Mouse (Mus musculus) cerebellum, postnatal 36 days (tissue): Measurements from ENCODE around the gene Lyrm1.
A peak's percentile ranks its signal among the peaks of the same experiment; 100 is the strongest.

Experiments used
- DNase-seq, 2 experiments: peaks; one replicate each; pipeline ENCODE4 v3.0.0; 2021 to 2022; ENCODE audit warnings: mixed read lengths in 2 of 2

The Lyrm1 gene

DNA sequence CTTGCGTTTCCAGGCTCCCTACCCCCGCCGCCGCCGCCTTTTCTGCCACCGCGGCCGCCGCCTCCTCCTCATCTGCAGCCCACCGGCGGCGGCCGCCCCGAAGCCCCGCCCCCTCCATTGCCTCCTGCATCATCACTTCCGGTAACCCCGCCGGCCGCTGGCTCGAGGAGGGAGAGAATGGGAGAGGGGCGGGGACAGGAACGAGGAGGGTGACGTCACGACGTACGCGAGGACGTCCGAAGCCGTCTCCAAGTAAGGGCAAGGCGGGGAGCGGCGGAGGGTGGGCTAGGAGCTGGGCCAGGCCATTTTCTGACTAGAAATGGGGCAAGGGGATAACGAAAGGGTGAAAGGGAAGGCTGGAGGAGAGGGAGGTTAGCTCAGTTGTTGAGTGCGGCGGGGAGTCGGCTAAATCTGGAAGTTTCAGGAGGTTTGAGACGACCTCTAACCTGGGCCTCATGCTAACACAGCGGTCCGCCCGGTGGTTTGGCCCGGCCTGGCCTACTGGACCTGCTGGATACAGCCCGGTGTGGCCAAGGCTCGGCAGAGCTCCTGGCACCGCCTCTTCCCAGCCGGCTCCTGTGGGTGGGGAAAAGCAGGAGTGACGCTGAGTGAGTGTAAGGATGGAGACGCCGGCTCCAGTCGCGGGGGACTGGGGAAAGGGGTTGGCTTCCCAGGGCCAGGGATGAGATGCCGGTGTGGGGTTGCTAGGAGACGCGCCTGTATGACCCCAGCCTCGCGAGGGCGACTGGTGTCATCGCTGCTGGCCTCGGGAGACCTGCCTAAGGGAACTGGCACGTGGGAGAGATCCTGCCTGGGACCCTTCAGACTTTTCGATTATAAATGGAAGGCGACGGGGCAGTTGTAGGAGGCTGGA lies at the start of gene Lyrm1, which contains the start of gene Dcun1d3:
Gene Lyrm1 (plus strand): TSS at position 223 of the 874 bp plus-strand sequence.
Gene Dcun1d3 (minus strand): TSS at position 660 of the 874 bp plus-strand sequence.
- DNase-seq: peak; percentile 95 to 97

DNA sequence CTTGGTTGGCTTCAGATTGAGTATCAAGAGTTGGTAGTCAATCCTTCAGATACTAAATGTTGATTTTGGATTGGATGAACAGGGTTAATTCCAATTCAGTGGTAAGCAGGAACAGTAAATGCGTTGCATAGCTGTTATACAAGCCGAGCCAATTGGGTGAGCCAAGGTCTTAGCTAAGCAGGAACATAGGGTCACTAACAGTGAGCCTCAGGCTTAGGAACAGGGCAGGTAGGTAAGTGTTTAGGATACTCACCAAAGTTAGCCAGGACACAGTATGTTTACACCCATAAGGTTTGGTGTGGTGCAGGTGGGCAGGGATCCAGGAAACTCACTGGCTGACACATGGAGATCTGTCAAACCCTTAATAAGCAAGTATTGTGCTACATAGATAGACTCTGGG lies 48.3 kb upstream of the Lyrm1 start:
- DNase-seq: no peak

DNA sequence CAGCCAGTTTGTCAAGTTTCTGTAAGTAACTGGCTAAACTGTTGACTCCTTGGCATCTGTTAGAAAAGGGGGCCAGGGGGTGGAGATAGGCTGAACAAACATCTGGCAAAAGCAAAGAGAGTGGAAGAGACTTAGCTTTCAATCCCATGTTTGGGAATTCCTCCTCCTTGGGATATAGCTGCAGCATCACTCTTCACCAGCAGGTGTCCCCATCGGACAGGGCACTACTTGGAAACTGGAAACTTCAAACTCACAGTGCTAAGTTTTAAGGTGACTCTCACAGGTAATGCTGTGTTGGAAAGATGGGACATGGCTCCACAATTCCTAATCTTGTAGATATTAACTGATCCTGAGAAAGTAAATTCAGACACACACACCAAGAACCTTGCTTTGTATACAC lies 46.6 kb upstream of the Lyrm1 start:
- DNase-seq: peak; percentile 67 to 79

DNA sequence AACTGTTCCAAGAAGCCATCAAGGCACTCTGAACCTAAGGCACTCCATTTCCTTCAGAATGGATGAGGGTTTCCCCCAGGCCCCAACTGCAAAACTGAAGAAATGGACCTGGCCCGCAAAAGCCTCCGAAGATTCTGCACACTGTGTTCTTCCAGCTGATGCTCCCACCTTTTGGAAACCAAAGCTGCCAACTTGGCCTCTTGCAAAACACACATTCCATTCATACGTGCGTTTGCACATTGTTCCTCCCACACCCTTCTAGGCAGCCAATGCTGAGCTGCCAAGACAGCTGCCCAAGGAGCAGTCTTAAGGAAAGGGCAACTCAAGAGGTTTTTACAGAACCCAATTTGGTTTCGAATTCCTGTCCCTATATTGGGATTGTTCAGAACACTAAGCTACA lies 44.9 kb upstream of the Lyrm1 start:
- DNase-seq: no peak

DNA sequence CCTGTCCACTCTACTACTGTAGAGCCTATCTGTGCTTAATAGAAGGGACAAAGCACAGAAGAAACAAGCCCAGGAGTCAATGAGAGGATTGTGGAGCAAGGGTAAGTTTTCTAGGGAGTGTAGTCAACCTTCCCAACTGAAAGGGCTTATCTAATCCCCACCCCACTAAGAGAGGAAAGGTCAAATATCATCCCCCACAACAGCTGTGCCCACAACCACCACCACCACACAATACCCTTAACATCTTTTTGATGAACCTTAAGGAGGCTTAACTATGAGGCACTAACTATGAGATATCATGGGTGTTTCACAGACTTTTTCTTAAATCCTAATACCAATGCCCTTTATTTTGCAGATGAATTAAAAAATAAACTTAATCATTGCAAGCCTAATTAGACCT lies 43.2 kb upstream of the Lyrm1 start:
- no peak for DNase-seq

DNA sequence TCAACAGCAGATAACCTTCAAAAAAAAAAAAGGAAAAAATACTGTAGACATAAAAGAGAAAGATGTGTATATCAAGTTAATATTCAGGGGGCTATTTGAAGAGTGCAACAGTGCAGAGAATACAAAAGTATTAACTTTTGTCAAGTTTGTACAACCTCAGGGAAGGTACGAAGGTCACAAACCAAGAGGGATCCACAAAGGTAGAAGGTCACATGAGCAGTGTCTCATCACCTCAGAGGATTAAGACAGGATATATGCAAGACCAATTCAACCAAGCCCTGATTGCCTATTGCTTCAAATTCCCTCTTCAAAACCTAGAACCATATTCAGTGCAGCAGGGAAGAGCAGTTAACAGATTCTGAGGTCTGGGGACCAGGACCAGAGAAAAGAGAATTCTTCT lies 42.5 kb upstream of the Lyrm1 start:
- DNase-seq: no peak

DNA sequence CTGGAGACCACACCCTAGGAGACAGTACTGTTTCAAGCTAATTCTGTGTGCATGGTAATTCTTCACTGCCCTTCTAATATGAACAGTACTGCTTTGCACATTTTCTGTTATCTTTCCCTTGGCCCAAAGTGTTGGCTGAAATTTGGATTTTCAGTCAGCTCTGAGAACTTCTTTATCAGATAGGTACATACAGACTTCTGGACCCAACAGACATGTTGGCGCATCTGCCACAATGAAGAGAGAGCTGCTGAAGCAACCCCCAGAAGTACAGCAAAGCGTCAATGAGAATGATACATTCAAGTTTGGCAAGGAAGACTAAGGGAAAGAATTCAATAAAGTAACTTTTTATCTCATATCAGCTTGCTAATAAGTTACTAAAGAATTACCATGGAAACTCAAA lies 41.3 kb upstream of the Lyrm1 start:
- no peak for DNase-seq

DNA sequence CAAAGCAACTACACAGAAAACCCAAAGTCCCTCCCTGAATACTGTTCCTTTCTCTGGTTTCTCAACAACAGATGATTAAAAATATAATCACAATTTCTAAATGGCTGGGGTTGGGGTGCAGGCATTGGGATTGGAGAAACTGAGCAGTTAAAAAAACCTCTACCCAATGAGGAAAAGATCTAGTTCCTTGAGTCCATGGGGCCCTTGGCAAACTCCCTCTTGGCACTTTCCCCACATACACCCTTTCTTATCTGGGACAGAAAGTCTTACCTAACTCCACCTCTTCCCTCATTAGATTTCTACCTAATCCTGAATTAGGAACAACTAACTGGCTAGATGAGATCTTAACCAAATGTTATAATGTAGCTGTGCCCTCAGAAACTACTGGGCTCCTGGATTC lies 40.6 kb upstream of the Lyrm1 start:
- DNase-seq: no peak

DNA sequence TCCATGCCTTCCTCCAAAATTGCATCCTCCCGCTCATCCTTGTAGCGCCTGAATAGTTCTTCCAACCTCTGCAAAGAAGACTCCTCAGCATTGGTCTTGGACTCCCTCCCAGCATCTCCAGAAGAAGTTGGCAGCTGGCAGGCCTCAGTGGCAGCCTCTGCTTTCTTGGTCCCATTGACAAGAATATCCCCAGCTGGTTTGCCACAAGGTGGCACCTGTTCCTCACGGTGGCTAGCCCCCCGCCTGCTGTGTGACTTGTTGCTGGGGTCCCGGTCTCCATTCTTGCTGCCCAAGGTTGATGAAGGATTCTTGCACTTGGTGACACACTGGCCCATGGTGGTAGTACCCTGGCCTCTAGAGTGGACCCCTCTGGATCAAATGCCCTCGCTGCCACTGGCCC lies 36.2 kb upstream of the Lyrm1 start:
- peak in 1 of 2 experiments; percentile 16 for DNase-seq

DNA sequence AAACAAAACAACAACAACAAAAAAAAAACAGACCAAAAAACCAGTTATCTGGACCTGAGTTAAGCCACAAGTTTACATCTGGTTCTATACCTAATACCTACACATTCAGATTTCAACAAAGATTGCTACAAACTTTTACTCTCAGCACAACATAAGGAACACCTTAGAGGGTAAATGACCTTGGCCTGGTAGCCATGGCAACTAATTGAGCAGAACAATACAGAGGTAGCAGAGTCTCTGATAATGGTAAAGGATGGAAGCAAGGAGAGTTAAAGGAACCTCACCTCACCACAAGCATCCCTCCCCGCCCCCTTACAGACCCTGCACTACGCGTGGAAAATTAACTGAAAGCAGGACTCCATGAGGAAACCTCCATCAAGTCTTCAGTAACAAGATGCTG lies 35.5 kb upstream of the Lyrm1 start:
- no peak for DNase-seq

DNA sequence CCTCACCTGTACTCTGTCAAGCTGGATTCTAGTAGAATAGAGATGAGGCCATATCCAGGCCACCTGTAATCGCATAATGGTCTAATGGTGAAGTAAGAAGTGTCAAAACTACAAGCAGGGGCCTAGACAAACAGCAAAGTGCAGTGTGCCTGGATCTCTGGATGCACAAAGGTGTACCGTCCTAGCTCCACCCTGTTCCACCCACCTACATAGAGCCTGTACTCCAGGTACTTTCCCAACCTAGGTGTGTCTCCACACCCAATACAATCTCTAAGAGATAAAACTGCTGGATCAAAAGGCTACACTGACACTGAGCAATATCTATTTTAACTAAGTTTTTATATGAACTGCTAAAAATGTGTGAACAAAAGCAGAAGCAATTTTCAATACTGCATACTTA lies 35.1 kb upstream of the Lyrm1 start:
- DNase-seq: no peak

DNA sequence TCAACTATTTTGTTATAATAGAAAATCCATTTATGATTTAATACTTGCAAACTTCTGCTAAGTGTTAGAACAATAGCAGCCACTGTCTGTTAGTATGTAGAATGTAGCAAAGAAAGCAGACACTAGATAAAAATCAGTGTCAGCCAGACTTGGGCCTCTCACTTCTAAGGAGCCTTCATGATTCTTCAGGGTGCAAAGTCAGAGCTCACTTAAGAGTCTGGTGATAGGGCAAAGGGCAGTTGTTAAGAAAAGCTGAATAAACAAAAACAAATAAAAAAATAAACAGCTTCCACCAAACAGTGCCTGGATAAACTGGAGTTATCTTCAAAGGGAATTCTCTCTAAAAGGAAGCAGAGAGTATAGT lies 34.7 kb upstream of the Lyrm1 start:
- DNase-seq: no peak

DNA sequence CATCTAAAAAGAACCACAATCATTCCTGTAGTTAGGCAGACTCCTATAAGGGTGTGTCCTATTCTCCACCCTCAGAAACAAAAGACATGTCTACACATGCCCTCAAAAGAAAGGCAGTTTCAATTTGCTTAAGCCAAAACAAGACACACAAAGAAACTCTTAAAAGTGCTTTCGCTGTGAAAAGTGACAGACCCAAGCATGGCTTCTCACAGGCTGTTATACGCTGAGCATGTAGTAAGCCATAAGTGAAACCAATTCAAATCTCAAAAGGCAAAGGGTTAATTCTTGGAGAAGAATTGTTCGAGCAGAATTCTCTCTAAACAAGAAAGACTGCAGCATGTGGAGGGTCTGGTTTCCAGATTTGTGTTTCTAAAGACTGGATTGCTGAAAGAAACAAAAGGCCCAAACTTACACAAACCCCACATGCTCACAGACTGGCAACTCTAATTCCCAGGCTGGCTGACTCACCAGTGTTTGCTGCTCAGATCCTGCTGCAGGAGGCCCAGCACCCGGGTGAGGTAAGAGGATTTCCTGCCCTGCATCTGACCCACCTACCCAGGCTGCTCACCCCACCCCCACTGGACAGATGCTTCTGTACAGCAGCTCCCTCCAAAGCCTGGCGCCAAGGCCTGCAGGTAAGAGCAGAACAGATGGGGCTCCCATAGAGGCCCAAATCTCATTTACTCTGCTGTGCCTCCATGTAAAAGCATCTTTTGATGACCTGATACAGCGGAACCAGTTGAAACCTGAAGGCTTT lies 34.1 kb upstream of the Lyrm1 start:
- peak; percentile 33 to 45 for DNase-seq

DNA sequence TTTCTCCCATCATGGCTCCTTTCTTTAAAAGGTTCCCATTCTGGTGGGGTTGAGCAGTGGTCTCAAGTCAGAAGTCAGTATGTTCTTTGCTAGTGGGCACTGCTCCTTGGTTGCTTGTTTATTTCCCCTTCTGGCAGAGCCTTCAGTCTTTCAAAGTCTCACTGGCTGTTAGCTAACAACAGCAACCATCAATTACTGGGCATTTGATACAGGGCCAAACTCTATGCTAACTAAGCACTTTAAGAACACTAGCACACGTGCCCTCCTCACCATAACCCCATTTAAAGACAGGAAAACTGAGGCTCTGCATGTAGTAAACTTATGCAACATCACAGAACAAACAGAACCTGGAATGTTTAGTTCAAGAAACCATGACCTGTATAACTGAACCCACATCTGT lies 33.5 kb upstream of the Lyrm1 start:
- DNase-seq: no peak

DNA sequence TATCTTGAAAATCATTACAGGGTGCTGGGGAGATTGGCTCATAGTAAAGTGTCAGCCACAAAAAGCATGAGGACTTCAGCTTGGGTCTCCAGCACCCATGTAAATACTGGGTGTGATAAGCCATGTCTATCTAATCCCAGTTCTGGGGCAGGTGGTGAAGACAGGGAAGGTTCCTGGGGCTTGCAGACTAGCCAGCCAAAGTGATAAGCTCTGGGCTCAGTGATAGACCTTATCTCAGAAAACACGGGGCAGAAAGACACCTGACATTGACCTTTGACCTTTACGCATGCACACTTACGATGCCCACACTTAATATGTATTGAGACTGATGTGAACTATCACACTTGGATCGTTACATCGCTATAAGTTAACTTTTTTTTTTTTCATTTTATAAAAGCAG lies 31.2 kb upstream of the Lyrm1 start:
- no peak for DNase-seq

DNA sequence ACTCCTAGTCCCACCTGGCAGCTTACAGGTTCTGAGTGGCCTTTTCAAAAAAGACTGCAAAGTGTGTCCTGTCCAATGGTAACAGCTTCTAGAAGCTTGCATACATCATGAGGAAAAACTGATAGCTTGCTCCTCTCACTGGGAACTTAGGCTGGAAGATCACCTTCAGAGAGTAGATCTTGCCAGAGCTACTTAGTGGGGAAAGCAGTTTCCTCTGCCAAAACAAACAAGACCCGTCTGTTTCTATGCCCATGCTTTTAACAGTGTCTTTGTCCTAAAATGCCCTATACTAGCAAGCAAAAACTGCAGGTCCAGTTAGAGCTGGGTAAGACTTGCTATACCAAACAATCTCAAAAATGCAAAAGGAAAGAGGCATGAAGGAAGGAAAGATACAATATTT lies 29.5 kb upstream of the Lyrm1 start:
- DNase-seq: no peak

DNA sequence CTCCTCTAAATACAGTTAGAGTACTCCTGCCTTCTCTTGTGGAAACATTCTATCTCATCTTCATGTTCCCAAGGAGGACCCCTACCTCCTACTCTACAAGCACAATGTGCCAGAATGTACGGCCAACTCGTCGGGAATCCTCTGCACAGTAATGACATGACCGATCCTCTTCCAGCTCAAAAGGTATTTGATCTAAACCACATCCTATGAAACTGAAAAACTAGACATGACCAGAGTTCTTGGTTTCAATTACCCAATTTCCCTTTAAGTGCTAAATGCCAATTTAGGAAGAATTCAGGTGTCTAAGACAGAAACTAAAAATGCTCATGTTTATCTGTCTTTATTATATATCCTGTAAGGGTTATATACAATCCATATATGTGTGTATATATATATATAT lies 23.5 kb upstream of the Lyrm1 start:
- no peak for DNase-seq

DNA sequence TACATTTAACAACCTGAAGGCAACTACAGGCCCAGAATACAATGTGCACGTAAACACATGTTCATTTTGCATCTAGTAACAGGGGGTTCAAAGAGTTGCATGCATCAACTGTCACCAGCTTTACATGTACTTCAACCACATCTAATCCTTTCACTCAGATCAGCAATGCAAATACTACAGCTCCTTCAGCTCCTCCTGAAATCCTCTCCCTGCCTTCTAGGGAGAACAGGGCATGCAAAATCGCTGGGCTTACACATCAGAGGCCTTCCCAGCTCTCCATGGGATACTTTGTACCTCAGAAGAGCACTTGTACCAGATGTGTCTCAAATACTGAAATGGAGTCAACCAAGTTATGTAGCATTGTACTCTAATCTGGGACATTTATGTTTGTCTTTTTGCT lies 22.6 kb upstream of the Lyrm1 start:
- DNase-seq: no peak

DNA sequence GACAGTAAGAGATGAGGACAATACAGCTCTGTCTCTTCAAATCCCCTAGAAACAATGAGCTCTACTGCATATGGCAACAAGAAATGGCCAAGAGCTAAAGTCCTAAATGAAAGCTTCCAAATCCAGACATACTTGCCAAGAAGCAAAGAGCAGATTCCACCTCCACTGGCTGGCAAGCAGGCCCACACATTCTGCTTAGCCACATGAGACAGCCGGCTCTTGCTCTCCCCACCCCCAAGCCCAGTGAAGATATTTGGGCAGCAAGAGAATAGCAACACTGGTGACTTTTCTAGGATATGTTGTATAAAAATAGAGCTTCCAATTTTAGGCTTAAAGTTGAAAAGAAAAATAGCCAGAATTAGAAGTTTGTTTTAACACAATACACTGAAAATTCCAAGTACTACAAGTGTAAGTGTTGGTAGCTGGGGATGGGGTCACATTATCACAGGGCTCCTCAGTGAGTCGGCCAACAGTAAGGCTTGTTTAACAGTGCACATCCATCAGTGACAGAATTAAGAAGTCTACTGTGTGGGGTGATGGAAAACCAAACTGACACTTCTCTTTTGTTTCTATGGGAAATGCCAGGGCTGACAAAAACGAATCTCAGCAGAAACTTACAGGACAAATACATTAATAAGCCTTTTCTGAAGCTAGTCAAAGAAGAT lies 19.8 kb upstream of the Lyrm1 start:
- DNase-seq: peak; percentile 21 to 35

DNA sequence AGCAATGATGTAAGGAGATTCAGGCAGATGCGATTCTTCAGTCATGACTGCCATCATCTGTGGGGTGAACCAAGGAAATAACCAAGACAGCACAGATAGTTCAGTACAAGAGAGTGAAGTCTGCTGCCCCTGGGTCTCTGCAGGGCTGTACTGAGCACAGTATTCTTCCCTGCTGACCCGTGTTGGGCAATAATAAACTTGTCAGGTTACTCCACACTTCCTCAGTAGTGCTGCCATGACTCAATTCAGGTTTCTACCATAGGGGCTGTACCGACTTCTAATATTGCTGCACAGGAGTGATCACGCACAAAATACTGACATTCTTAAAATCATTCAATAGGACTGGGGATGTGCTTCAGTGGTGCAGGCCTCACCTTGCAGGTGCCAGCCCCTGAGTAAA lies 16.5 kb upstream of the Lyrm1 start:
- DNase-seq: no peak

DNA sequence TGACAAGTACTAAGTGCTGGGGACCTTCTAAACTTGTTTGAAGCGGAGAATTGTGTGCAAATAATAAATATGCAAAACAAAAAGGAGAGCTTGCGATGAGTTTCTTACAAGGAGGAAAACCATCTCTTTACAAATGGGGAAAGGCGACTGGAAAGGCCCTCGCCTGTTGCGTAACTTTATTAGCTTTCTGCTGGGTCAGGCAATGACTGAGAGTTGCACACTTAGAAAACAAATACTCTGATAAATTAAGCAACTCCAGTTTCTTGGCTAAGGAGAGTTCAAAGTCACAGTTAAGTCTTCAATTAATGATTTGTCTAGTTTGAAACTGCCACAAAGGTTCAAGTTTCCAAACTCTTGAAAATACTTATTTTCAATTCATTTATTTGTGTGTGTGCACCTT lies 15.3 kb upstream of the Lyrm1 start:
- no peak for DNase-seq

DNA sequence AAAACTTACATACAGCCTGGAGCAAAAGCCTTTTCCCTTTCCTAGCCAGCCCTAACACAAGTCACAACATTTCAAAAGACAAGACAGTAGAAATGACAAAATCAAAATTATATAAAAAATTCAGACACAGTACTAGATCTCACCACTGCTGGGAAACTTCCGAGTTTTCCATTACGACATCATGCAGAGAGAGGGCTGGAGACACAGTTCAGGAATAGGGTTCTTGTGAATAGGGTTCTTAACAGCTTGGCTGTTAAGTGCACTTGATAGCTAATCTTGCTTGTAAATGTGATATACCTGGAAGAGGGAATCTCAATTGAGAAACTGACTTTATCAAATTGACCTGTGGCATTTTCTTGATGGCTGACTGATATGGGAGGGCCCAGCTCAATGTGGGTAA lies 14.4 kb upstream of the Lyrm1 start:
- DNase-seq: no peak

DNA sequence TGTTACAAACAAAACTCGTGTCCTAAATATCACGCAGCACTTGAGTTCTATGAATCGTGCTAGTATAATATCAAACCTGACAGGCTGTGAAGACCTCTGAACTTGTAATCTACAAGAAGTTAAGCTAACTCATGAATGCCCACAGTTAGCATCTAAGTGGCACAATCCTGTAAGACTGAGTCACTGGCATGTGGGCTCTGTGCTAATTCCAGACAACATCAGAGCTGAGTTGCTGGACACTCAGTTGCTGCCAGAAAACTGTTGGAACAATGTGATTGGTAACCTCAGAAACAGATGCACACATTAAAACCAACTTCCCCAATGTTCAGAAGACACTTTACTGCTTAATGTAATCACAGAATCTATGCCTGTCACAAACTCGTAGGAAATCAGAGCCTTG lies 7.8 kb upstream of the Lyrm1 start:
- DNase-seq: no peak

DNA sequence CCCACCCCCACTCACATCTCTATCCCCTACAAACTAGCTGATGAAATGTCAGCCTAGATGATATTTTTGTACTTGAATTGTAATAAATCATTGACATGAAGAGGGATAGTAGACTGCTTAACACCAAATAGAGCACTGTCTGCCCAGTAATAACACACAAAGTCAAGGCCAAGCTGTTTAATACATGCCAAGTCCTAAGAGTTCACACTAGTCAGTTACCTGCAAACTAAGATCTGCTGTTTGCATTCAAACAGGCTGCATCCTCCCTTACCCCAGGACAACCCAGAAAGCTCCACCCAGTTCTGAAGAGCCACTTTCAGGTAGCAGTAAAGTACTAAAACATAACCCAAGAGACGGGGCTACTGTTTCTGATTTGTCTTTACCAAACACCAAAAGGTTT lies 3.5 kb upstream of the Lyrm1 start:
- no peak for DNase-seq
